Mouse (Mus musculus): ENCODE data around the gene Prdx6b.

Gene Prdx6b

GRCm38 (mm10) chr2:80292172-80292571 lies at the start of gene Prdx6b:
Prdx6b (plus strand) TSS chr2:80292472.
- DNase-seq (ENCODE audit: low spot score in 2 of 2): no peak

- no peak for DNase-seq (ENCODE audit: low spot score in 2 of 2)
Observed at GRCm38 (mm10) chr2:80247466-80247865, 44.8 kb upstream of the Prdx6b start.

- DNase-seq (ENCODE audit: low spot score in 2 of 2): no peak
Observed at GRCm38 (mm10) chr2:80247868-80248267, 44.4 kb upstream of the Prdx6b start.

DNA sequence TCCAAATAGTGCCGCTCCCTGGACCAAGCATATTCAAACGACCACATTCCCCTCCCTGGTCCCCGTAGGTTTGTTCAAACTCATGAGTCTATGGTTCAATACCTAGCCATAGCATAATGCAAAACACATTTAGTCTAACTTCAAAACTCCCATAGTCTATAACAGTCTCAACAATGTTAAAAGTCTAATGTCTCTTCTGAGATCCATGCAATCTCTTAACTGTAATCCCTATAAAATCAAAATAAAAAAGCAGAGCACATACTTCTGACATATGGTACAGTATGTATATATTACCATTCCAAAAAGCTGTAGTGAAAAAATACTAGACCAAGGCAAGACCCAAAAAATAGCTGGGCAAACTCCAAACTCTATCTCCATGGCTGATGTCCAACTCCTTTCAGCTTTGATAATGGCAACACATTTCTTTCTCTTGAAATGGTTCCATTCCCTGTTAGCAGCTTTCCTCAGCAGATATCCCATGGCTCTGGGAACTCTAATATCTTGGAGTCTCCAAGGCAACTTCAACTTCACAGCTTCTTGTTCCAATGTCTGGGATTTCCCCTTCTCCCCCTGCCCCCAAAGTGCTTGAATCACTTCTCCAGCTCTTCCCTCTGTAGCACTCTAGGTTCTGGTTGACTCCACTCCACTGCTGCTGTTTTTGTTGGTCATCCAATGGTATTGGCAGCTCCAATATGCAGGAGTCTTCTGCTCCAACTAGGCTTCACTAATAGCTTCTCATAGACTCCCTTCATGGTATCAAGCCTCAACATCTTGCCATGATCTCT lies 32.2 kb upstream of the Prdx6b start:
- no peak for DNase-seq (ENCODE audit: low spot score in 2 of 2)

DNA sequence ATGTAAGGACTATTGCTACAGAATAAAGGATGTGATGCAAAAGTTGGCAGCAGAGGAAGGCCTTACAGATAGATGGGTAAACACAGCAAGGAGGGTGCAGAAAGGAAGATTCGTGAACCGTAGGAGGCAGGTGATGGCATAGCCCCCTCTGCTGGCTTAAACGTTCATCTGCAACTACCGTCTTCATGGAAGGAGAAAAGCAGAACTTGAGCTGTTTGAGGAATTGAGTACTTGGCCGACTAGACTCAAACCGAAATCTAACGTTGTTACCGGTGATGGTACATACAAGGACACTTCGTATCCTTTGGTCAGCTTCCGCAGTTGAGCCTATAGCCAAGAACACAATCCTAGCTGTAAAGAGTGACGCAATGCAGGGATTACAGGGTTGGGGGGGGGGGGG lies 25.4 kb upstream of the Prdx6b start:
- peak; percentile 48 to 91 for DNase-seq (ENCODE audit: low spot score in 2 of 2)

GRCm38 (mm10) chr2:80268053-80268452 lies 24.2 kb upstream of the Prdx6b start:
- DNase-seq (ENCODE audit: low spot score in 2 of 2): no peak

- no peak for DNase-seq (ENCODE audit: low spot score in 2 of 2)
Observed at GRCm38 (mm10) chr2:80271431-80271830, 20.8 kb upstream of the Prdx6b start.

DNA sequence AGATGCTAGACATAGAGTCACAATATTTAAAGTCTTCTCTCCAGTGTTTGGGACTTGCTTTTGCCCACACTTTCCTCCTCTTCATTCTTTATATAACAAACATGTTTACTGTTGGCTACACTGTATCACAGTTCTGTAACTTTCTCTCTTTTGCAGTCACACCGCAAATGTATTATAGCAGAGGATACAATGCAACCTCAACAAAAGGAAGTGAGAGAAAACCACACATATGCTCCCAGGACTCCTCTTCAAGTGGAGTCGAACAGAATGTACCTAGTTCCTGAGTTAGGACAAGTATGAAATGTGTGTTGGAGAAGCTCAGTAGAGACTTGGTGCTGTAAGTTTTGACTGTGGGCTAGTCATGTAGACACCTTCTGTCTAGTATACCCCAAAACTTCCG lies 19.2 kb upstream of the Prdx6b start:
- DNase-seq (ENCODE audit: low spot score in 2 of 2): no peak

DNA sequence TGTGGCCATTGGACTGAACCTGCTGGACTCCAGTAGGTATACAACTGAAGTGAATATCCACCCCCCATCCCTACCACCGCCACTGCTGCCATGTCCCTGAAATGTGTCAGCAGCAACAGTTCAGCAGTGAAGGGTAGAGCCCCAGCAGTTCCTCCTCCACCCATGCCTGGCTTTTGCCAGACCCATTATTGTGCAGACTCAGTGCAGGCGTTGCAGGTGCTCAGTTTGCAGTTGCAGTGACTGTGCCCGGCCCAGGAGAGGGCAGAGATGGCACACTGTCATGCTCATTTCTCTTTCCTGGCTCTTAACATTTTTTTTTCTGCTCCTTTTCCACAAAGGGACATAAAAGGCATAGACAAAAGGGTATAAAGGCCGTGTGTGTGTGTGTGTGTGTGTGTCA lies 18.5 kb upstream of the Prdx6b start:
- no peak for DNase-seq (ENCODE audit: low spot score in 2 of 2)

- DNase-seq (ENCODE audit: low spot score in 2 of 2): peak in 1 of 2 experiments; percentile 67
Observed at GRCm38 (mm10) chr2:80275136-80275535, 17.1 kb upstream of the Prdx6b start.

DNA sequence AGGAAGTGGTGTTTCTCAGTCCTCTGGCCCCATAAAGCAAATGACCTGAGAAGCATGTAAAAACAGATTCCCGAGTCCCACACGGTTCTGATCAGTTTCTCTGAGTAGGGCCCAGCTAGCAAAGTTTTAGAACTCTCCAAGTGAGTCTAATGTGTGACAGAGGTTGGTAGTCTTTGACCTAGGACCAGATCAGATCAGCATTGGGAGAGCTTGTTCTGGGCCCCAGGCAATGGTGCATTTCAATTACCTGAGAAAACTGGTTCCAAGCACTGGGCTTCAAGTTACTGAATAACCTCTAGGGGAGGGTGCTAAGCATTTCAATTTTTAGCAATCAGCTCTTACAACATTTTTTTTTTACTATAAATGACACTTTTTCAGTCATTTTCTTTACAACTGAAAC lies 10.1 kb upstream of the Prdx6b start:
- no peak for DNase-seq (ENCODE audit: low spot score in 2 of 2)

GRCm38 (mm10) chr2:80286397-80286796 lies 5.9 kb upstream of the Prdx6b start:
- no peak for DNase-seq (ENCODE audit: low spot score in 2 of 2)

DNA sequence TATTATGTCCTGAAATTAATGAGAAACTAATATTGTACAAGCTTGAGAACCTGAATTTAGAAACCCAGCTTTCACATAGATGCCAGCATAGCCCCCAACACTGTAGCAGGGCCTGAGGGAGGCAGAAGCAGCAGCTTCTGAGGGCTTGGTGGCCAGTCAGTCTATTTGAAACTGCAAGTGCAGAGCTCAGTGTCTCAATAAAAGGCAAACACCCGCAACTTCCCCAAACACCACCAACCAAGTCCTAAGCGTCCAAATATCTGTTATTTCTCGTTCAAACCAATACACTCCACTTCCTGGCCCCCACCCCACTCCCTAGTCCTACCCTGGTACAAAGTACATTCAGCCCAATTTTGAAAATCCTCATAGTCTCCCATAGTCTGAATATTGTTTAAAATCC lies 6.1 kb downstream of the Prdx6b start:
- no peak for DNase-seq (ENCODE audit: low spot score in 2 of 2)

- DNase-seq (ENCODE audit: low spot score in 2 of 2): no peak
Observed at GRCm38 (mm10) chr2:80300806-80301205, 8.5 kb downstream of the Prdx6b start.

DNA sequence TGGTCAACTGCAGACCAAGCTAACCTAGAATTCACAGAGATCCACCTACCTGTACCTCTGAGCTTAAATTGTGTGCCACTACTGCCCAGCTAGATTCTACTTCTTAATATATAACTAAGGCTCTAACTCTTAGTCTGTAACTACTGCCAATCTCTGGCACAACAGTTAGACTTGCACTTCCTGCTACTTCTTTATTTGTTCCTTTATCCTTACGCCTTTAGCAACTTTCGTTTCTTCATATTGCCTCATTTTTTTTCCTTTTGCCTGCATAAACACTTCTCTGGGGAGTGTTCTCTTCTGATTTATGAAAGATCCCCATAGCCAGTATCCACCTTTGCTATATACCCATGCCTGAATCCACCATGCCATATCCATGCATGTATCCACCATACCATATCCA lies 11.7 kb downstream of the Prdx6b start:
- DNase-seq (ENCODE audit: low spot score in 2 of 2): no peak

- no peak for DNase-seq (ENCODE audit: low spot score in 2 of 2)
Observed at GRCm38 (mm10) chr2:80307701-80308100, 15.4 kb downstream of the Prdx6b start.

DNA sequence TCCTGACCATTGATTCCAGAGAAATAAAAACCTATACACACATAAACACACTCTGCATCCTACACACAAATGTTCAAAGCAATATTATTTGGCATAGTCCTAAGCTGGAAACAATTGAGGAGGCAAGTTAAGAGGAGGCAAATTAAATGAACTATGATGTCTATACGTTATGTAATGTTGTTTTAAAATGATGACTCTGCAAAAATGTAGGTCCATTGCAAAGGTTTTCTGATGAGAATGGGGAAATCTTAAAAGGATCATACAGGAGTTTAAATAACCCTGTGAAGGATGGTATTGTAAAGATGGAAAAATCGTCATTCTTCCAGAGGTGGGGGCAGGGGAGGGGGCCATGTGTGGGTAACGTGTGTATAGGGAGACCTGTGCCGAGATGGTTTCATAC lies 17.5 kb downstream of the Prdx6b start:
- DNase-seq (ENCODE audit: low spot score in 2 of 2): no peak

- DNase-seq (ENCODE audit: low spot score in 2 of 2): no peak
Observed at GRCm38 (mm10) chr2:80310772-80311171, 18.5 kb downstream of the Prdx6b start.

GRCm38 (mm10) chr2:80311350-80311749 lies 19.1 kb downstream of the Prdx6b start:
- DNase-seq (ENCODE audit: low spot score in 2 of 2): no peak

DNA sequence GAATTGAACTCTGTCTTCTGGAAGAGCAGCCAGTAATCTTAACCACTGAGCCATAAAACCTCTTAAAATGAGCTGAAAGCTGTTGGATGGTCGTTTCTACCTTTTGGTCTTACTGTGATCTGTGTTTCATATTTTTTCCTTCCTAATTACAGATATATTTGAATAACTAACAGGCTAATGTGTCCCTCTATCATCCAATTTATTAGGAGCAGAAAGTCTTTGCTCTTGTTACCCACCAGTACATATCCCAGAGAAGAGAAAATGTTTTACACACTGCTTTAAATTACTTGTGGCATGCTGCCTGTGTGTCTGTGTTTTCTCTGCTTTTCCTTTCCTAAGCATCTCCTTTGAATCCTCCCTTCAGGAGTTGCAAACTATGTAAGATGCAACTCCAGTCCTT lies 21.9 kb downstream of the Prdx6b start:
- DNase-seq (ENCODE audit: low spot score in 2 of 2): no peak

DNA sequence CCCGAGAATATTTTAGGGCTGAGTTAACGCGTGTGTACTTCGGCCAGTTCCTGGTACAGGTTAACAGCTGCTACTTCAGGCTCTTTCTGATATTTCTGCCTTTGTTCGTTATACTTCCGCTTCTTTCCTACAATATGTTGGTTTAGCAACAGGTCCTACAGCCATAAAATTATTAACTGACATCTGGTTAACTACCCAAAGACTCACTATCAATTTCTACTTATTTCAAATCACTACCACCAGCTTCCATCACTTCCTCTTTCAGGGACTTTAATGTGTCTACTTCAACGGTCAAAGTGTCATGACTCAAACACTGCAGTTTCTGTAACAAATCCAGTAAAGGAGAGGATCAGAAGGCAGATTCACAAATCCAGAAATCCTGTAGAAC lies 22.6 kb downstream of the Prdx6b start:
- no peak for DNase-seq (ENCODE audit: low spot score in 2 of 2)

DNA sequence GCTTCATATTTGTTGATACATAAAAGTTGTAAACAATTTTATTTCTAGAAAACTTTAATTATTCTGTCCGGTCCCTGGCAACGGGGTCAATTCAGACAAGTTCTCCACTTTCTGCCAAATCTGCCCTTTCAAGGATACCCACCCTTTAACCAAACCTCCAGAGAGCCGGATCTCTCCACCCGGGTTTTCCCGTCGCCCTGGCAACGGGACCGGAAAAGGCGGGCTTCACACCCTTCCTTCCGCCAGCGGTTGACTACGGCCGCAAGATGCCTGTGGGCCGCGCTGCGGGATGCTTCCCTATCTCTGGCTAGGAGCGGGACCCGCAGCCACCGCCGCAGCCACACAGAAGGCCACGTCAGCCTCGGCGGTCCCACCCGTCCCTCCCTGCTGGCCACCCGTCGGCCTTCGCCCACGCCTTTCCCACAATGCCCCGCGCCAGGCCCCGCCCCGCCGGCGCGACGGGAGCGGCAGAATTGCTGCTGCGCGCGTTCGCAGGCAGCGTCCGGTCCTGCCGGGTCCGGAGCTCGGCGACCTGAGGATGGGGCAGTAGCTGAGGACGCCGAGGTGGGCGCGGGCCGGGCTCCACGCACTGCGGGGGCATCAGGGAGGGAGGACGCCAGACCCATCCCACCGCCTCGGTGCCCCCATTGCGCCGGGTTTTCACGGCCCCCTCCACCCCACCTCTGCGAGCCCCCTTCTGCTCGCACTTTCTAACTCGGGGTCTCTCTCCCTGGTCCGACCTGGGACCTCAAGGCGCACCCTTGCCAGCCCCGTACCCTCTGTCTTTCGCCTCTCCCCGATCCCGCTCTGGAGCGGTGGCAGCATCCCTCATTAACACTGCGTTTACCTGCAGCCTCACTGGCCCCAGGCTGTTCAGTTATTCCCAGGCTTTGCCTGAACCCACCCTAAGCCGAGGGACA lies 23.2 kb downstream of the Prdx6b start, which contains the start of gene Dnajc10:
Gene Dnajc10, plus strand, starts transcription at position 225 of the 920 bp plus-strand sequence.
- DNase-seq (ENCODE audit: low spot score in 2 of 2): peak; percentile 81 to 89

GRCm38 (mm10) chr2:80322878-80323277 lies 30.6 kb downstream of the Prdx6b start:
- DNase-seq (ENCODE audit: low spot score in 2 of 2): no peak
